Mouse (Mus musculus) spleen, embryonic (tissue): ENCODE results near the gene Lta.

Source experiments
- CTCF ChIA-PET: fragments of 350-600 bp; sonication (Branson Sonifier 250); formaldehyde crosslinking; loops from one replicate; lab custom pipeline; 2022; lab: Charles Lee

Gene Lta

DNA sequence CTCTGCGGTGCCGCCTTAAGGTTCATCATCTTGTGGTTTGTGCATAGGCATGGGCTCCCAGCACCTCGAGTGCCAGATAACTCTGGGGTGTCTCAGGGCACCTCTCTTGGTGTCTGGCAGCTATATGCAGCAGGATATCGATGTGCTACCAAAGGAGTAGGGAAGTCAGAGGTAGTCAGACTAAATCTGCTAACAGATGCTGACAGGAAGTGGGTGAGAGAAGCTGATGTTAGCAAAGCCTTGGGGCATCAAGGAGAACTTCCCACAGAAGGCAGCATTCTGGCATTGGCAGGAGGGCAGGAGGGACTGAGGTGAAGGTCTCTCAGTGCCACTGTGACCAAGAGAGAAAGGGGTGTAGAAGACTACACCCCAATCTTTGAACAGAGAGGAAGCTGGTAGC, 15.1 kb downstream of the Lta start:
- CTCF ChIA-PET = interaction anchor here (1.5 to 1.6 kb wide), 3 partner anchors 18 to 43 kb away, joined by 4 to 5 read pairs (median 5); no protein-coding TSS in a partner anchor

DNA sequence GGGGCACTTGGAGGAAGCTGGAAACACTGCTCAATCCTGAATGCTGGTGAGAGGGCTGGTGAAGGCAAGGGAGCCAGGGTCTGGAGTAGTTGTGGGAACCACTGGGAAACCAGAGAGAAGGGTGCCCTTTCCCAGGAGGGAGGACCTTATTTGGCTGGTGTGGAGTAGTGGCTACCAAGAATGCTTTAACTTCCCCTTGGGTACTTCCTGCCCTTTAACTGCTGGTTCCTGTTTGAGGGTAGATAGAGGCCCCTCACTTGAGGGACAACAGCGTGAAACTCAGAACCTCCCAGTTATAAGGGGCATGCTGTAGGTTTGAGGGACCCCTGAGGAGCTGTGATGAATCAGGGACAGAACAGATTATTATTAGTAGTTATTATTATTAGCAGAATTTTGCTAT, 16.0 kb downstream of the Lta start:
- CTCF ChIA-PET = interaction anchor here (0.6 to 1.6 kb wide), 3 partner anchors 14 to 43 kb away, joined by 3 to 5 read pairs (median 4); no protein-coding TSS in a partner anchor

DNA sequence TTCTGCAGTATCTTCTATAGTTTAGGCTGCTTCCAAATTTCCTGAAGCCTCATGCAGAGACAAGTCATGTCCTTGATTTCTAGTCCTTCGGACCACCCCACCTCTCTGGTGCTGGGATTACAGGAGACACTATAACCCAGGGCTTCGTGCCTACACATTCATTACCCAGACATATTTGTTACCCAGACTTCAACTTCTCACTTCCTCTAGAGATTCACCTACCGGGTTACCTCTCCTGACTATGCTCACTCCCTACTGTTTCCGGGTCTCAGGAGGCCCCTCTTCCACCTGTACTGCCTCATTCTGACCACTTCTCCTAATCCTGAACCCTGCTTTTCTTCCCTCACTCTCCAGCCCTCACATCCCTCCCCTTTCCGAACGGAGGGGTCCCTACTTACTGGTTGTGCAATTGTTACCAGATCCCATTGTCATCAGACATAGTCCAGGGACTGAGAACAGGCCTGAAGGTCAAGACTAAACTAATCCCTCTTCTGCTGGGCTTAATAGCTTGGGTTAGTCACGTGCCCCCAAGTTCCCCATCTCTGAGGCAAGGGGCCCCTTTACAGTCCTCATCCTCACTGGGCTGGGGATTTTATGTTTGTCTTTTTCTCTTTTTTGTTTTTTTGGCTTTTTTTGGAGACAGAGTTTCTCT, 17.1 kb downstream of the Lta start, which contains the start of gene Lst1:
Gene Lst1 (minus strand): TSS at position 481 of the 652 bp plus-strand sequence.
- CTCF ChIA-PET = interaction anchor here (0.7 to 1.0 kb wide), 2 partner anchors 18 to 43 kb away, joined by 3 to 4 read pairs; no protein-coding TSS in a partner anchor

DNA sequence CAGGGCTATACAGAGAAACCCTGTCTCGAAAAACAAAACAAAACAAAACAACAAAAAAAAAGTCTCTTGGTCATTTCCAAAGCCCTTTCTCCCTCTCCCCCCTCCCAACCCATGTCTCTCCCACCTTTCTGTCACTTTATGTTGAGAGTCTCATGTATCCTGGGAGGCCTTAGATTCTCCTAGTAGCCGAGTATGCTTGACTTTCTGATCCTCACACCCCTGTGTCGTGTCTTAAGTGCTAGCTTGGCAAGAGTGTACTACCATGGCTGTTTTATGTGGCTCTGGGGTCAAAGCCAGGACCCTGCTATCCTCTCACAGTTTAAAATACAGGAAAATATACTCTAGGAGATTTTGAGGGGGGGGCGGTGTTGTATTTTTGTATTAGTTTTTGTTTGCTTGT, 17.8 kb downstream of the Lta start:
- CTCF ChIA-PET = interaction anchor here (0.7 to 1.0 kb wide), 3 partner anchors 9 to 44 kb away, joined by 3 to 5 read pairs (median 4); no protein-coding TSS in a partner anchor

DNA sequence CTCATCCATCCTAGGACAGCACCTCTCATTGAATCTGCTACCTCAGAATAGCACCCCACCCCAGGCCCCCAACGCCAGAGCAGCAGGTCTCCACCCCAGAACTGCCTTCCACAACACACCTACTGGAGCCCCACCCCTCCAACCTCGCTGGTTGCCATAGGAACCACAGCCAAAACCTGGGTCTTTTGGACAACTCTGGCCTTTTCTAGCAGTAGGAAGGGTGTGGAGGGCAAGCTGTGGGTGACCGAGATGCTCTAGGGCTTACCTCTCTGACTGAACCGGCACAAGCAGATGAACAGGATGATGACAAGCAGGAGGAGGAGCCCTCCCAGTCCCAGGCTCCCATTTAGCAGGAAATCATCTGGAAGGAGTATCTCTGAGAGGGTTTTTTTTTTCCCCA, 18.5 kb downstream of the Lta start:
- CTCF ChIA-PET = interaction anchor here (0.9 kb wide), 1 partner anchor 8 kb away, joined by 5 read pairs; no protein-coding TSS in a partner anchor

DNA sequence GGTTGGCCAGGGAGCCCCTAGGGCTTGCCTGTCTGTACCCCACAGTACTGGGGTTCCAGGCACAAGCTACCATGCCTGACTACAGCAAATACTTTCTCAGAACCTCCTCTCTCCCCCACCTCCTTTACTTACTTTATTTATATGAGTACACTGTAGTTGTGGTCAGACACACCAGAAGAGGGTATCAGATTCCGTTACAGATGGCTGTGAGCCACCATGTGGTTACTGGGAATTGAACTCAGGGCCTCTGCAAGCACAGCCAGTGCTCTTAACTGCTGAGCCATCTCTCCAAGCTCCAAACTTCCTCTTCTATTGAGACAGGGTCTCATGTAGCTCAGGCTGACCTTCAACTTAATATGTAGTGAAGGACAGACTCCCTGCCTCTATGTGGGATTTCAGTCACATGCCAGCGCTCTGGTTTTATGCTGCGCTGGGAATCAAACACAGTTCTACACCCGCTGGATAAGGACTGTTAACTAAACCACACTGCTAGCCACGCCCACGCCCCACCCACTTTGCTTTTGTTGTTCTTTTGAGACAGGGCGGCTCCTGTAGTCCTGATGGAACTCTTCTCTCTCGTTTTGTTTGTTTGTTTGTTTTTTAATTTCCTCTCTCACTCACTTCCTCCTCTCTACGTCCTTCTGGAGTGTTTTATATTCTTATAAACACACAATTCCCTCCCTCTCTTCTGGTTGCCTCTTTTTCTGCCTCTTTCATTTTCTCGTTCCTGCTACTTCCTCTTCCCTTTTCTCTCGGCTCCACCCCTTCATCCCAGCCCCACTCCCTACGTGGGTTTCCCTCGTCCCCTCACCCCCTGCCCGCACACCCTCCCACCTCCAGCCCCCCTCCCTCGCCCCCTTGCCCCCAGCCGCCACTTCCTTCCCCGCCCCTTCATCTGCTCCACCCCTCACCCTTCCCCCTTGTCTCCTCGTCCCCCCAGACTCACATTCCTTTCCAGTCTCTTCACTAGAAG, 19.2 kb downstream of the Lta start:
- CTCF ChIA-PET = interaction anchor here (0.5 to 0.7 kb wide), 3 partner anchors 12 to 845 kb away, joined by 3 to 26 read pairs (median 4); partner anchors contain the start of gene Nfkbil1

DNA sequence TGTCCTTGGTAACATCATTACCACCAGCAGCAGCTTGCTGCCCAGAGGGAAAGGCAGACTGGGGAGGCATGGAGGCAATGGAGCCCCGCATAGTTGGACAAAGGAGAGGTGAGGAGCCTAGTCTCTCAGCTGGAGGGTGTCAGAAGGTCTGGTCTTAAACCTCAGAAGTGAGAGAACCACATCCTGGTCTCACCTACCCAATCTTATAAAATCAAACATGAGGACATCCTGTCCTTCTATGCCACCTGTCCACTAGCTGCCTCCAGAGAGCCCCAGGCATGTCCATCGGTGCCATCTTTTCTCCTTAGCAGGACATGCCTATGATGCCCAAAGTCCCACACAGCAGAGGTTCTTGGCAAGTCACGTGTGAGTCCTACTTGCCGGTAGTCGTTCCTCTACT, 25.1 kb downstream of the Lta start:
- CTCF ChIA-PET = interaction anchor here (1.2 kb wide), 1 partner anchor 17 kb away, joined by 3 read pairs; no protein-coding TSS in a partner anchor

DNA sequence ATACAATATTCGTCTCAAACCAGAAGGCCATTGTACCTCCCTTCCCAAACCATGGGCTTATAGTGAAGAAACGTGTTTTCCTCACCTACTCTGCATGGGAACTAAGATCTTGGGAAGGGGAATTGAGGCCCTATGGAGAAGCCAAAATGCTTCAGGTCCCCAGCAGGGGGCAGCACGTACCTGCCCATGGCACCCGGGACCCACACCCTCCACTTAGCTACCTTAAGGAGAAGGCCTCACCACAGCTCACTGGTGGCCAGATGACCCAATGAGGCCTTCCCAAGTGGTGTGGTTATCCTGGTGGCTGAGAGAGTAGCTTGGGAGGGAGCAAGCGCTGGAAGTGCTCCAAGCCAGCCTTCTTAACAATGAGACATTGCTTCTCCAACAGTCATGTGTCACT, 26.6 kb downstream of the Lta start:
- CTCF ChIA-PET = interaction anchor here (0.5 to 1.5 kb wide), 6 partner anchors 8 to 54 kb away, joined by 3 to 5 read pairs (median 3); partner anchors contain the start of genes Atp6v1g2 and Ltb

DNA sequence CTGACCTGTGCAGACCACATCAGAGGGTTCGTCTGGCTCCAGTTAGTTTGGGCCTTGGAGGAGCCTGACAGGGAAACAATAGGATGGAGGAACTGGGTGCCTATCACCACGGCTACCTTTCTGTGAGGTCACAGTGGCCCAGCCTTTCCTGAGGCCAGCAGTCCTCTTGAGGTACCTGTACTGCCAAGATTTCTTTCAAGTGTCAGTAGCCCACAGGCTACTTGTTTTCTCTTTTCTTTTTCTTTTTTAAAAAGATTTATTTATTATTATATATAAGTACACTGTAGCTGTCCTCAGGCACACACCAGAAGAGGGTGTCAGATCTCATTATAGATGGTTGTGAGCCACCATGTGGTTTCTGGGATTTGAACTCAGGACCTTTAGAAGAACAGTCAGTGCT, 29.2 kb downstream of the Lta start, which contains the start of gene Aif1:
Gene Aif1 (minus strand): TSS at position 101 of the 400 bp plus-strand sequence.
- CTCF ChIA-PET = interaction anchor here (0.6 kb wide), 1 partner anchor 89 kb away, joined by 12 read pairs; no protein-coding TSS in a partner anchor

DNA sequence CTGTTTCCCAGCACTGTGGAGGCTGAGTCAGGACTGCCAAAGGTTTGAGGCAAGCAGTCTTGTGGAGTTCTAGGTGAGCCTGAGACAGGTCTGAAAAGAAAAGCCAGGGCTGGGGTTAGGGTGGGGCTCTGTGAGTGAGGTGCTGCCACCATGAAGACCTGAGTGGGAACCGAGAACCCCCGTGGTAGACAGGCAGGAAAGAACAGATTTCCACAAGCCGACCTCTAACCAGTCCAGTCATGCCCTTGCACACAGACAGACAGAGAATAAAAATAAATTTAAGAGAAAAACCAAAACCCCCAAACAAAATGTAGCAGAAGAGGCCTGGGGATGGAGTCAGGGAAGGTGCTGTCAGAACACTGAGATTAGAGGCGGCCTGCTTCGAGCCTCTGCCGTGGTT, 29.8 kb downstream of the Lta start:
- CTCF ChIA-PET = no interaction called here

DNA sequence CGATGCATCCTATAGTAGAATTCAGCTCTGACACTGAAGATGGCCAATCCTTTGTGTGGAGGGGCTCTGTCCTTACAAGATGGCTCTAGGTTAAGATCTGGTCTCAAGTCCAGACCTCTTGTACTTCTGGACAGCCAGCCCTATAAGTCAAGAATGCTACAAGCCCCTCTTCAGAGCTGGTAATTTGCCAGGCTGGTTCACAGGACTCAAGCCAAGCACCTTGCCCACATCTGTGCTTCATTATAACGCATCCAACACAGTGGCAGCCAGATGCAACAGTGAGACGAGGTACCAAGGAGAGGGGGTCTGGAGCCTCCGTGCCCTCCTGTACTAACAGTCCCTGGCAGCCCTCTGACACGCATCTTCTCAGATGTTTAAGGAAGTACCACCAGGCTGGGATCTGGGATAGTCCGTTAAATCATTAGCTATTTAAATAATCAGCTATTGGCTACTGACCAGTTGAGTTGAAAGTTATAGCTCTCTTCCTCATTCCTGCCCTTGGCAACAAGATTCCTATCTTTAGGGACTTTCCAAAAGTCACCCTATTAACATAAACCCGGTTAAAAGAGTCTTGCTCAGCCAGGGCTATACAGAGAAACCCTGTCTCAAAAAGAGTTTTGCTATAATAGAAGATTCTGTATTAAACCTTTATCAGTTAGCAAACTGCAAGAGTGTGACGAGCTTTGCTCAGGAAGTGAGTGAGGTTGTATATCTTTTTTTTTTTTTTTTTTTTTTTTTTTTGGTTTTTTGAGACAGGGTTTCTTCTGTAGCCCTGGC, 30.8 kb downstream of the Lta start:
- CTCF ChIA-PET = interaction anchor here (0.6 to 1.8 kb wide), 3 partner anchors 56 to 802 kb away, joined by 3 to 7 read pairs (median 4); no protein-coding TSS in a partner anchor

DNA sequence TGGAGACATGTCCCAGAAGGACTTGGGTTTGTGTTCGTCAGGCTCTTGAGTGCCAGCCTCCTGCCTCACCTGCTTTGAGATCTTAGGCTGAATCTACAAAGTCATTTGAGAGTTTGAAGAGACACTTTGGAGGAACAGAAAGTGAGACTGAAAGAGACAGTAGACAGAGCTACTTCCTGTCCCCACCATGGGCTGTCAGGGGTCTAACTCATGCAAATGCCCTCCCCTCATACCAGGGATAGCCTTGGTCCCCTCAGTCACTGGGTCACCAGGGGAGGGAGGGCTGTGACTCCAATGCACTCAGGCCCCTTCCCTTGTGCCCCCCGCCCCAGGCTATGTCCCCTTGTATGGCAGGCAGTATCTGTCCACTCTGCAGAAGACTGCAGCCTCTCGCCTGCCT, 31.8 kb downstream of the Lta start:
- CTCF ChIA-PET = interaction anchor here (1.8 kb wide), 1 partner anchor 59 kb away, joined by 4 read pairs; no protein-coding TSS in a partner anchor

DNA sequence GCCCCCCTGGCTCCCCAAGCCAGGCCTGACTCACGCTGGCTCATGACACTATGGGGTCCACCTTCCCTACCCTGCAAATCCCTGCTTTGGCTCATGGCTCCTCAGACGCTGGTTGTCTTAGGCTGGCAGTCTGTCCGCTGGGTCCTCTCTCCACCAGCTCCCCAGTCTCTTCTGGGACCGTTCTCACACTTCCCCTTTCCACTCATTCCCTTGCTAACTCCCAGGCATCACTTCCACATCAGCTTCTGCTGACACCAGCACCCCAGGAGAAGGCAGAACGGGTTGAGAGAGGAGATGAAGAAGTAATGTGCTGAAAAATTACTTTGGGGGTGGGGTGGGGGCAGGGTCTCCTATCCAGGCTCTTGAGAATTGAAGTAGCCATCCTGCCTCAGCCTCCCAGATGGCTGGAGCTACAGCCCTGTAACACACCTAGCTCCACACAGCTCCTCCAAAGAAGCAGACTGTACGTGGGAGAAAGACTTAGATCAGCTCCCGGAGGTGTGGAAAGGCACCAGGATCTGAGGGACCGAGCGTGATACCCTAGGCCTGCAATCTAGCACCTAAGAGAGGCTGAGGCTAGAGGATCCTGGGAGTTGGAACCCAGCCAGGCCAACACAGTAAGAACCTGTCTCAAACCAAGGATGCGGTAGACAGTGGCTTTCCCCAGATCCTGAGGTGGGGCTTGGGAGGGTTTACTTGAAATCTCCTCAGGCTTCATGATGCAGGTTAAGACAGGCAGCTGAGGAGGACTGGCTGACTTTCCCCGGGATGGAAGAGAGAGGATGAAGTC, 32.5 kb downstream of the Lta start:
- CTCF ChIA-PET = interaction anchor here (0.6 to 1.1 kb wide), 7 partner anchors 23 to 87 kb away, joined by 3 to 21 read pairs (median 3); no protein-coding TSS in a partner anchor

DNA sequence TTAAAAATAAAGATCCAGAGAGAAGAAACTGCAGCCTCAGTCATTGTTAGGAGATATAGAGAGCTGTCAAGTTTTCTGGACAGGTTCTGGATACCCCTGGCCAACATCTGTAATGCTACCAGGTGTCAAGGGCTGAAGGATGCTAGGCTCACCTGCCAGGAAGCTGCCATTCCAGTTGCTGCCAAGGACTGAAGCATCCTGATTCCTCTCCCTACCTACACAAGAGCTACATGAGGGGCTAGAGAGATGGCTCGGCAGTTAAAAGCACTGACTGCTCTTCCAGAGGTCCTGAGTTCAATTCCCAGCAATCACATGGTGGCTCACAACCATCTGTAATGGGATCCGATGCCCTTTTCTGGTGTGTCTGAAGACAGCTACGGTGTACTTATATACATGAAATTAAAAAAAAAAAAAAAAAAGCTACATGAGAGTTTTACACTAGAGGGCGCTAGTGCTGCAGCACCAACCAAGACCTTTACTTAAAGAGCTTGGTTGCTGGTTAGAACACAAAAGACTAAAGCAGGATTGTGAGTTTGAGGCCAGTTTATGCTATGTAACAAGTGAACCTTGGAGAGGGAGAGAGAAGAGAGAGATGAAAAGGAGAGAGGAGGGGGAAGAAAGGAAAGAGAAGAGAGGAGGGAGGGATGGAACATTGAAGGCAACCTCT, 36.5 kb downstream of the Lta start:
- CTCF ChIA-PET = interaction anchor here (0.6 to 1.9 kb wide), 10 partner anchors 10 to 131 kb away, joined by 3 to 12 read pairs (median 4); partner anchors contain the start of gene Atp6v1g2

DNA sequence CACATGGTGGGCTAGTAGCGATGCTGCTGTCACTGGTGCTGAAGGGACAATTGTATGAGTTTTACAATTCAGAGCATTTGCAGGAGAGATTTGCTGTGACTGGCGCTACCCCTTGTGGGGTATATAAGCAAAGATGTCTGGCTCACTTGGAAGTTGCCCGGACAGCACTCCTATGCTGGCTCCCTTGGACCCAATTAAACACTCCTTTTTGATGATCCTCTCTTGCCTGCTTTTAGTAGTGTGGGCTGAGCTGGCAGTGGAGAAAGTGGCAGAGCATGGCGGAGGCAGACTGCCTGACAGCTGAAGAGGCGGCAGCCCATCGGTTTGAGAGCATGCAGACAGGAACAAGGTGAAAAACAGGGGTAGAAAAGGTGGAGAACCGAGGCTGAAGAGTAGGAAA, 37.4 kb downstream of the Lta start:
- CTCF ChIA-PET = interaction anchor here (1.1 to 1.9 kb wide), 4 partner anchors 21 to 78 kb away, joined by 3 to 12 read pairs (median 5); partner anchors contain the start of gene Atp6v1g2

DNA sequence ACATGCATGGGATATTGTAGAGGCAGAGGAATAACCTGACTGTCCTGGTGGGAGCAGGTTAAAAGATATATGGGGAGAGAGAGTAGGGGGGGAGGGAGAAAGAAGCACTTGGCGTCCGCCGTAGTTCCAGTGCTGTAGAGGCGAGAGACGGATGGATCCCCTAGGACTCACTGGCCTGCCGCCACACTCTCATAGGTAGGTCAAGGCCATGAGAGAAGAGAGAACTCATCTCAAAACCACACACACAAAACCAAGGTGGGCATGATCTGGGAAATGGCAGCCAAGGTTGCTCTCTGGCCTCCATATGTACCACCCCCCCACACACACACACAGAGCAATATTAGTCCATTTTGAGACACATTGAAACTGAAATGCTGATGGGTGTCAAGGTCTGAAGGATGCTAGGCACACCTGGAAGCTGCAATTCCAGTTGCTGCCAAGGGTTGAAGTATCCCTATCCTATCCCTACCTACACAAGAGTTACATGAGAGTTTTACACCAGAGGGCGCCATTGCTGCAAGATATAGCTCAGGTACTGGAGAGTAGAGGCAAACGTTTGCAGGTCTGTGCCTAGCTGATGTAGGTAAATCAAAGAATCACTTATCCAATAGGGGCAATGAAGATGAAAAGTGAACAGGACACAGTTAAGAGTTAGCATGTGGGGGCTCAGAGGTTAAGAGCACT, 38.7 kb downstream of the Lta start:
- CTCF ChIA-PET = interaction anchor here (0.6 to 1.6 kb wide), 5 partner anchors 23 to 970 kb away, joined by 3 to 8 read pairs (median 4); no protein-coding TSS in a partner anchor

DNA sequence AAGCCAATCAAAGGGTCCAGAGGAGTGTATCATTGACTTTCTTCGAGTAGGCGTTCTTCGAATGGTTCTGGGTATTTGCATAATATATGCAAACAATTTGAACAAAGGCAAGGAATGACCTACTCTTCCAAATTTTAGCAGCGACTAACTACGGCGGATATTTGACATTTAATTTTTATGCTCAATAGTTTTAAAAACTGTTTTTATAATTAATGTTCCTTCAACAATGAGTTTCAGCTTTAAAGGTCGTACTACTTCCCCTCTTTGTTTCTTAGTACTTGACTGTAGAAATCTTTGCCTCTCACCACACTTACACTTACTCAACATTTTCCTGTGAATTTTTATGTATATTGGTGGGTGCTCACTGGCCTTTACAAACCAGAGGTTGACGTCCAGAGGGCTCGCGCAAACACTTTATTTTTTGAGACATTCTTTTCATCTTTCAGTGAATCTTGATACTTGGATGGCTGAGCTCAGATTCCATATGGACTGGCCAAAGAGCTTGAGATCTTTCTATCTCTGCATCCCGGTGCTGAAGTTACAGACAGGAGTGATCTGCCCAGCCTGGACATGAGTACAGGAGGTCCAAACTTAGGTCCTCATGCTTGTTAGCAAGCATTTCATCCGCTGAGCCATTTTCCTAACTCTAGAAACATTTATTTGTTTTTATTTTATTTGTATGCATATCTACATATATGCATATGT, 39.5 kb downstream of the Lta start:
- CTCF ChIA-PET = interaction anchor here (0.5 to 1.6 kb wide), 3 partner anchors 24 to 67 kb away, joined by 3 to 4 read pairs (median 4); no protein-coding TSS in a partner anchor
